Mouse (Mus musculus) heart, embryonic 13.5 days (tissue): ENCODE results near the gene Olfr1367. TPM values are rescaled to one million over a fixed set of nuclear protein-coding genes. Genes with fewer than 3 reads are reported as not detected.

ENCODE experiments used
- ATAC-seq: fragments of 200-750 bp; cut with Nextera tagmentation; 2 replicates; pipeline ENCODE4 v1.8.0; 2017; ENCODE audit warnings: moderate TSS enrichment; ENCODE audit not compliant: insufficient number of reproducible peaks, low FRiP score, low TSS enrichment; ENCODE audit errors: extremely low read depth
- H3K27ac ChIP-seq: fragments of 300-500 bp; sonication (generic); replicated peaks from 2 replicates; pipeline ENCODE4 v1.5.1; 2015; ENCODE audit warnings: moderate library complexity, mild to moderate bottlenecking, inconsistent platforms
- H3K27me3 ChIP-seq: fragments of 300-500 bp; sonication (generic); replicated peaks from 2 replicates; pipeline ENCODE4 v1.6.1; 2015; ENCODE audit warnings: mild to moderate bottlenecking, inconsistent platforms
- H3K36me3 ChIP-seq: fragments of 300-500 bp; sonication (generic); 2 replicates; pipeline ENCODE4 v1.6.1; 2015; ENCODE audit warnings: mild to moderate bottlenecking, inconsistent platforms
- H3K4me1 ChIP-seq: fragments of 300-500 bp; sonication (generic); 2 replicates; pipeline ENCODE4 v1.6.1; 2015; ENCODE audit warnings: inconsistent platforms
- H3K4me2 ChIP-seq: fragments of 300-500 bp; sonication (generic); 2 replicates; pipeline ENCODE4 v1.6.1; 2015; ENCODE audit warnings: inconsistent platforms, mild to moderate bottlenecking, moderate library complexity
- H3K4me3 ChIP-seq: fragments of 300-500 bp; sonication (generic); 2 replicates; pipeline ENCODE4 v1.5.1; 2015; ENCODE audit warnings: moderate library complexity, mild to moderate bottlenecking, inconsistent platforms
- H3K9ac ChIP-seq: fragments of 300-500 bp; sonication (generic); 2 replicates; pipeline ENCODE4 v1.6.1; 2015; ENCODE audit warnings: inconsistent platforms, mild to moderate bottlenecking, moderate library complexity
- H3K9me3 ChIP-seq: fragments of 300-500 bp; sonication (generic); 2 replicates; pipeline ENCODE4 v1.6.1; 2016; ENCODE audit warnings: inconsistent platforms
- WGBS: fragments of 180-500 bp; shearing (Covaris S2); methylation state at CpG from one replicate; pipeline ENCODE4 v1.1.7; 2015; ENCODE audit warnings: mixed read lengths; 5-methylcytosine and 5-hydroxymethylcytosine counted together
- microRNA-seq: library from miRNA; unstranded; fragments of <30 nt; microRNA quantifications from one replicate; pipeline ENCODE4, GENCODE M21; 2016
- polyA plus RNA-seq: library from polyadenylated mRNA; unstranded; fragments of >200 nt; fragmentation: Nextera tagmentation; extraction: Ambion mirVana; gene quantifications from 2 replicates; pipeline ENCODE4 v1.2.1, GENCODE M21; 2015

Gene Olfr1367
- polyA plus RNA-seq, 1 experiment from 2014 or later = not detected

GRCm38 (mm10) chr13:21397486-21397885 is 50.8 kb downstream of the Olfr1367 start:
- Histone ChIP-seq H3K9me3 (no peaks in the 10 kb centered on the region), H3K4me2 (no peak overlapping the region), H3K36me3 (peaks cover 61% of the 10 kb centered on the region), H3K27me3 (no peaks in the 10 kb centered on the region), H3K4me3 (no peak overlapping the region), H3K9ac (no peak overlapping the region), H3K27ac (no peak overlapping the region), H3K4me1 (peaks cover 32% of the 10 kb centered on the region)
- WGBS = 83% methylated on average over 2 of the region's 2 CpGs
- ATAC-seq = no peak

Small RNA genes within 50 kb of the gene (microRNA-seq; reads per million reads assigned to microRNA genes)
- not detected for gene Mir6942

Other genes with a start within 250 kb of the Olfr1367 start
- gene Olfr1369-ps1, start 235.4 kb upstream of the Olfr1367 start, polyA plus RNA-seq = 0.04 TPM in 1 of 2 replicates, not detected in the other
- gene Olfr263, start 217.3 kb upstream of the Olfr1367 start, polyA plus RNA-seq = not detected in 2 replicates
- not detected in 2 replicates for gene Olfr1368, start 201.0 kb upstream of the Olfr1367 start, polyA plus RNA-seq
- gene Trim27, start 167.5 kb upstream of the Olfr1367 start, polyA plus RNA-seq = 80.3 and 83.4 TPM in 2 replicates
- not detected in 2 replicates for gene Gpx5, start 54.2 kb upstream of the Olfr1367 start, polyA plus RNA-seq
- not detected in 2 replicates for gene Gpx6, start 34.8 kb upstream of the Olfr1367 start, polyA plus RNA-seq
- 7.1 and 7.7 TPM in 2 replicates for gene Zscan12, start 15.9 kb downstream of the Olfr1367 start, polyA plus RNA-seq
- 61.2 and 72.2 TPM in 2 replicates for gene Zkscan3, start 55.8 kb downstream of the Olfr1367 start, polyA plus RNA-seq
- gene Pgbd1, start 94.1 kb downstream of the Olfr1367 start, polyA plus RNA-seq = 3.1 and 3.2 TPM in 2 replicates
- gene Zscan26, start 106.8 kb downstream of the Olfr1367 start, polyA plus RNA-seq = 28.0 and 29.7 TPM in 2 replicates
- 2.0 and 2.1 TPM in 2 replicates for gene Nkapl, start 121.6 kb downstream of the Olfr1367 start, polyA plus RNA-seq
- gene Zkscan4, start 132.0 kb downstream of the Olfr1367 start, polyA plus RNA-seq = 1.4 and 2.0 TPM in 2 replicates
- gene Gm10065, start 132.5 kb downstream of the Olfr1367 start, polyA plus RNA-seq = not detected in 2 replicates
- gene AK157302, start 148.3 kb downstream of the Olfr1367 start, polyA plus RNA-seq = 0.45 and 0.87 TPM in 2 replicates
- 14.7 and 20.9 TPM in 2 replicates for gene Gm11273, start 154.5 kb downstream of the Olfr1367 start, polyA plus RNA-seq
- gene Zkscan8, start 184.2 kb downstream of the Olfr1367 start, polyA plus RNA-seq = 3.8 and 4.8 TPM in 2 replicates
- gene Olfr1366, start 195.9 kb downstream of the Olfr1367 start, polyA plus RNA-seq = not detected in 2 replicates
- not detected in 2 replicates for gene Olfr1535, start 213.0 kb downstream of the Olfr1367 start, polyA plus RNA-seq
- not detected in 2 replicates for gene Olfr1364, start 234.8 kb downstream of the Olfr1367 start, polyA plus RNA-seq